Mouse (Mus musculus) myocyte (in vitro differentiated cells): ENCODE results near the gene Gabrg3. TPM values are rescaled to one million over a fixed set of nuclear protein-coding genes. Genes with fewer than 3 reads are reported as not detected.

Experiments
- H3K27me3 ChIP-seq: one replicate; pipeline ENCODE4 v1.6.1; 2011; ENCODE audit not compliant: control insufficient read depth, insufficient read depth, insufficient read length
- H3K36me3 ChIP-seq: one replicate; pipeline ENCODE4 v1.6.1; 2011; ENCODE audit not compliant: control insufficient read depth, insufficient read depth
- H3K4me2 ChIP-seq: one replicate; pipeline ENCODE4 v1.6.1; 2011; ENCODE audit warnings: low read depth, control low read depth
- H3K4me3 ChIP-seq: one replicate; pipeline ENCODE4 v1.5.1; 2011; ENCODE audit warnings: mild to moderate bottlenecking, control low read depth, moderate library complexity
- H3K79me2 ChIP-seq: one replicate; pipeline ENCODE4 v1.6.1; 2011; ENCODE audit not compliant: control insufficient read depth, insufficient read depth
- H3ac ChIP-seq: one replicate; pipeline ENCODE4 v1.6.1; 2011; ENCODE audit not compliant: control insufficient read depth, insufficient read length
- CEBPB ChIP-seq: IDR thresholded peaks from 2 replicates; pipeline ENCODE4 v1.6.1; 2011; ENCODE audit warnings: mild to moderate bottlenecking, moderate library complexity; ENCODE audit not compliant: poor library complexity, insufficient read depth, severe bottlenecking
- E2F4 ChIP-seq: IDR thresholded peaks from one replicate; pipeline ENCODE4 v1.6.1; 2011; ENCODE audit warnings: mild to moderate bottlenecking, control low read depth, moderate library complexity; ENCODE audit not compliant: insufficient read depth
- MAX ChIP-seq: IDR thresholded peaks from one replicate; pipeline ENCODE4 v1.6.1; 2011; ENCODE audit warnings: low read depth, mild to moderate bottlenecking, control low read depth
- MYOD1 ChIP-seq, 3 experiments: IDR thresholded peaks; one replicate each; pipeline ENCODE4 v1.6.1; 2011; ENCODE audit warnings: control low read depth in 2 of 3, low read depth in 2 of 3, mild to moderate bottlenecking in 2 of 3, moderate library complexity in 1 of 3; ENCODE audit not compliant: insufficient read length in 2 of 3, control insufficient read depth in 1 of 3
- MYOG ChIP-seq, 3 experiments: IDR thresholded peaks; one replicate each; pipeline ENCODE4 v1.6.1; 2011; ENCODE audit warnings: control low read depth in 2 of 3, low read depth in 2 of 3, mild to moderate bottlenecking in 2 of 3; ENCODE audit not compliant: insufficient read length in 2 of 3, control insufficient read depth in 1 of 3, insufficient read depth in 1 of 3
- POLR2A ChIP-seq: IDR thresholded peaks from one replicate; pipeline ENCODE4 v1.6.1; 2011; ENCODE audit warnings: low read depth, mild to moderate bottlenecking, control low read depth, moderate library complexity; ENCODE audit not compliant: insufficient read length
- POLR2AphosphoS2 ChIP-seq: IDR thresholded peaks from one replicate; pipeline ENCODE4 v1.6.1; 2011; ENCODE audit warnings: low read depth, control low read depth; ENCODE audit not compliant: insufficient read length
- REST ChIP-seq: IDR thresholded peaks from one replicate; pipeline ENCODE4 v1.6.1; 2011; ENCODE audit warnings: mild to moderate bottlenecking, control low read depth, moderate library complexity; ENCODE audit not compliant: insufficient read depth, insufficient read length
- SRF ChIP-seq: IDR thresholded peaks from one replicate; pipeline ENCODE4 v1.6.1; 2011; ENCODE audit warnings: low read depth; ENCODE audit not compliant: control insufficient read depth, insufficient read length
- TCF12 ChIP-seq: IDR thresholded peaks from one replicate; pipeline ENCODE4 v1.6.1; 2011; ENCODE audit warnings: mild to moderate bottlenecking, control low read depth; ENCODE audit not compliant: poor library complexity, insufficient read depth, severe bottlenecking
- TCF3 ChIP-seq: IDR thresholded peaks from one replicate; pipeline ENCODE4 v1.6.1; 2011; ENCODE audit warnings: low read depth, control low read depth; ENCODE audit not compliant: insufficient read length
- USF1 ChIP-seq: IDR thresholded peaks from one replicate; pipeline ENCODE4 v1.6.1; 2011; ENCODE audit warnings: low read depth, mild to moderate bottlenecking, control low read depth, moderate library complexity
- polyA plus RNA-seq: library from polyadenylated mRNA; unstranded; fragments of >200 nt; fragmentation: generic; extraction: Trizol; gene quantifications from one replicate; pipeline ENCODE4 v1.2.1, GENCODE M21; 2012; ENCODE audit warnings: missing spikeins

Gene Gabrg3
- polyA plus RNA-seq, 1 experiment = not detected

DNA sequence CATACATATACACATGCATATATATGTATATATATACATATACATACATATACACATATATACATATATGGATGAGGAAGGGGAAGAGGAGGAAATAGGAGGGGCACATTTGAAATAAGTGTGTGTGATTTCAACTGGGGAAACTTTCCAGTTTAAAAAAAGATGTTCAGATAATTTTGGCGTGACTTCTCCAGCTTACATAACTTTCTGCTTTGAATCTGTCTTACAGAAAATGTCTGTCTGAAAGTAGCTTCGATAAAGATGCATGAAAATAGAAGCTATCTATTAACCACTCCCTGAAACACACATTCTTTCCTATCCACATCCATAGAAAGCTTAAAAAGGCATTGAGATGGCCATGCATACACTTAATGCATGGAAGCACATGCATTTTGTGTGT is 445.4 kb downstream of the Gabrg3 start:
- no peak for TF ChIP-seq MAX
- H3K4me2 ChIP-seq = no peak overlapping the region
- no peak overlapping the region for H3K4me3 ChIP-seq
- H3K27me3 ChIP-seq = no peaks in the 10 kb centered on the region
- no peaks in the 10 kb centered on the region for H3K36me3 ChIP-seq
- H3K79me2 ChIP-seq = no peaks in the 10 kb centered on the region
- H3ac ChIP-seq = no peak overlapping the region

DNA sequence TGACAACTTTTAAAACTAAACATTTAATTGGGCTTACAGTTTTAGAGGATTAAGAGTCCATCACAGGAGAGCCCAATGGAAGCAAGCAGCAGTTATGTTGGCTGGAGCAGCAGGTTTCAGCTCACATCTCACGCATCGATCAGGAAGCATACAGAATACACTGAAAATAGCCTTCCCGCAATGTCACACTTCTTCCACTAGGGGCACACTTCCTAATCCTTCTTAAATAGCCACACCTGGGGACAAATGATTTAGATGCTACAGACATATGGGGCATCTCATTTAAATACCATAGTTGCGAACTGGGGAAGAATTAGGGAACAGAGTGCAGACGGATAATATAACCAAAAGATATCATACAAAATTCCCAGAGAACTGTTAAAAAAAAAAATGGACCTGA is 449.0 kb downstream of the Gabrg3 start:
- TF ChIP-seq E2F4 (no peak), SRF (no peak), POLR2AphosphoS2 (no peak), MAX (no peak), CEBPB (no peak)
- H3K4me3 ChIP-seq = no peak overlapping the region
- H3K36me3 ChIP-seq = no peaks in the 10 kb centered on the region
- H3K79me2 ChIP-seq = no peaks in the 10 kb centered on the region
- H3ac ChIP-seq = no peak overlapping the region
- H3K4me2 ChIP-seq = no peak overlapping the region
- H3K27me3 ChIP-seq = no peaks in the 10 kb centered on the region

DNA sequence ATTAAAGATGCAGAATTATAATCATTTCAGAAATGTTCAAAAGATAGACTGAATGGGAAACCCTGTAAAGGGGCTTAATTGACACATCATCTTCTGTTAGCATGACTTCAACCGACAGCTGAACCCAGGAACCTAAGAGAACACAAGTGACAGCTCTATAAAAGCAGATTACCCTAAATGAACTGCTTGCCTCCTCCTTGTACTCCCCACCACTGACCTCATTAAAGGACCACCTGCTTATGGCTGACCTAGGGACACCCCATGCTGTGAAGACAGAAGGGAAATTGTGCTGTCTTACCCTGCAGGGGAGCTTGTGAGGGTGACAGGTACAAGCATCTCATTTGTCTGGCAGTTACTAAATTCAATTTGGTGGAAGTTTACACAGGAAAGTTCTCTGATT is 467.5 kb downstream of the Gabrg3 start:
- Histone ChIP-seq H3K36me3 (no peaks in the 10 kb centered on the region), H3ac (no peak overlapping the region), H3K4me3 (no peak overlapping the region), H3K4me2 (no peak overlapping the region), H3K79me2 (no peaks in the 10 kb centered on the region), H3K27me3 (no peaks in the 10 kb centered on the region)
- no peak for TF ChIP-seq REST
- no peak for TF ChIP-seq POLR2AphosphoS2
- TF ChIP-seq E2F4 = no peak
- TF ChIP-seq MYOG (IDR thresholded peaks at IDR 0.05; ENCODE audit: control insufficient read depth in 1 of 3, insufficient read depth in 1 of 3, insufficient read length in 2 of 3, low read depth in 2 of 3) = no peak
- no peak for TF ChIP-seq CEBPB
- TF ChIP-seq SRF = no peak
- TF ChIP-seq USF1 = no peak
- TF ChIP-seq TCF12 = no peak
- TF ChIP-seq TCF3 = no peak
- no peak for TF ChIP-seq MAX
- no peak for TF ChIP-seq MYOD1 (IDR thresholded peaks at IDR 0.05; ENCODE audit: control insufficient read depth in 1 of 3, insufficient read length in 2 of 3, low read depth in 2 of 3)
- TF ChIP-seq POLR2A = no peak

DNA sequence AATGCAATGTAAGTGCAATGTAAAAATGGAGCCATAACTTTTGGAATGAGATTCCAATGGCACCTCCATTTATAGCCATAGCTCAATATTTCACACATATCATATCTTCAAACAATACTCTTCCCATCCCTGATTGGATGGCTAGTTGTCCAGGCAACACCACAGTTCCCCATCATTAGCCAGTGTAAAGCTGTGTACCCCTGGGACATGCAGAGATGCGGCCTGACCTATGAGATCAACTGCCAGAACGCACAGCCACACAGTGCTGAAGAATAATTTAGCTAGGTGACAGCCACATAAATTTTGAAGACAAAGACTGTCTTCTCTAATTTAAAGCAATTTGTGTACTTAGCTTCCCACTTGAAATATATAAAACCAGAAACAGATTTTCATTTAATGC is 472.1 kb downstream of the Gabrg3 start:
- Histone ChIP-seq H3K4me2 (no peak overlapping the region), H3K27me3 (no peaks in the 10 kb centered on the region), H3K79me2 (no peaks in the 10 kb centered on the region), H3K4me3 (no peak overlapping the region), H3ac (no peak overlapping the region), H3K36me3 (no peaks in the 10 kb centered on the region)
- TF ChIP-seq REST (no peak), POLR2AphosphoS2 (no peak), E2F4 (no peak), POLR2A (no peak), USF1 (no peak), SRF (no peak), TCF12 (no peak), TCF3 (no peak), MYOG (IDR thresholded peaks at IDR 0.05; ENCODE audit: control insufficient read depth in 1 of 3, insufficient read depth in 1 of 3, insufficient read length in 2 of 3, low read depth in 2 of 3) (no peak), MAX (no peak), MYOD1 (IDR thresholded peaks at IDR 0.05; ENCODE audit: control insufficient read depth in 1 of 3, insufficient read length in 2 of 3, low read depth in 2 of 3) (no peak), CEBPB (no peak)

DNA sequence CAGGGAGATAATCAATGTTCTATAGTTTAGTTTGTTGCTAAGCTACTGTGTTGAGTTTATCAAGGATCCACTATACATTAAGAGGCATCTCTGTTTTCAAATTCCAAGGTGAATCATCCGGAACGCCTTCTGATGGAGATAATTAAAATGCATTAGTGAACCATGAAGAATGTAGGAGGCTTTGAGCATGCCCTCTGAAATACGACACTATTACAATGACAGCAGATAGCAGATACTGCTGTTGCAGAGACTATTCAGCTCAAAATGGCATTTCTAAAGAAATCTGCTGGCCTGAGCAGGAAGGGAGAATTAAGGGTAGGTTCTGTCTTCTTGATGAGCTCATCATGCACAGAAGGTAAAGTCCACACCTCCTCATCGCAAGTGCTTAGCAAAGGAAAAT is 487.2 kb downstream of the Gabrg3 start:
- Histone ChIP-seq H3K79me2 (no peaks in the 10 kb centered on the region), H3K27me3 (no peaks in the 10 kb centered on the region)
- no peak for TF ChIP-seq TCF12
- no peak for TF ChIP-seq CEBPB
- TF ChIP-seq POLR2A = no peak
- TF ChIP-seq REST = no peak
- no peak for TF ChIP-seq TCF3
- TF ChIP-seq POLR2AphosphoS2 = no peak
- no peak for TF ChIP-seq E2F4
- TF ChIP-seq MYOD1 (IDR thresholded peaks at IDR 0.05; ENCODE audit: control insufficient read depth in 1 of 3, insufficient read length in 2 of 3, low read depth in 2 of 3) = no peak
- no peak for TF ChIP-seq SRF
- no peak for TF ChIP-seq USF1

More for the DNA sequence above, 487.2 kb downstream of the Gabrg3 start:
- Histone ChIP-seq H3K36me3 (no peaks in the 10 kb centered on the region), H3ac (no peak overlapping the region), H3K4me3 (no peak overlapping the region), H3K4me2 (no peak overlapping the region)
